Mouse (Mus musculus): ENCODE data around the gene Abca4.

Abca4 gene

DNA sequence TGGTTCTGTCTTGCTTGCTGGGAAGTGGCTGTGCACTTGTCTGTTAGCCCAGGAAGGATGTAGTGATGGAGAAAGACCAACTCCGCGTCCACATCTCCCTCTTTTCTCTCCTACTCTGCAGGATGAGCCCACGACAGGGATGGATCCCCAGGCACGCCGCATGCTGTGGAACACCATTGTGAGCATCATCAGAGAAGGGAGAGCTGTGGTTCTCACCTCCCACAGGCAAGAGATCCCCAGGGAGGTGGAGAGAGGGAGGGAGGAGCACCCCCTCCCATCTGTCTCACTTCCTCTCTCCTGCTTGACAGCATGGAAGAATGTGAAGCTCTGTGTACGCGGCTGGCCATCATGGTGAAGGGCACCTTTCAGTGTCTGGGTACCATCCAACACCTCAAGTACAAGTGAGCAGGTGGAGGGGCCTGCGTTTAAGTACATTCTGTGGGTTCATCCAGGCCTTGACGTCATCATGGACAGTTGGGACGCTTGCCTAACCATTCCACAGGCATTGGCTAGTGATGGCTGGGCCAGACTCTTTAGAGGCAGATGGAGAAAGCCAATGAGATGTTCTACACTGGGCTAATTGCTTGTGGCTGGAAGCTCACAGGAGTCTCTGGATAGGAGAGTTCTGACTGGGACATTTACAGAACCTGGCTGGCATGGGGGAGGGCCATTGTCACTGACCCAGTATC lies 126.5 kb downstream of the Abca4 start:
- DNase-seq (ENCODE audit: low spot score): no peak

DNA sequence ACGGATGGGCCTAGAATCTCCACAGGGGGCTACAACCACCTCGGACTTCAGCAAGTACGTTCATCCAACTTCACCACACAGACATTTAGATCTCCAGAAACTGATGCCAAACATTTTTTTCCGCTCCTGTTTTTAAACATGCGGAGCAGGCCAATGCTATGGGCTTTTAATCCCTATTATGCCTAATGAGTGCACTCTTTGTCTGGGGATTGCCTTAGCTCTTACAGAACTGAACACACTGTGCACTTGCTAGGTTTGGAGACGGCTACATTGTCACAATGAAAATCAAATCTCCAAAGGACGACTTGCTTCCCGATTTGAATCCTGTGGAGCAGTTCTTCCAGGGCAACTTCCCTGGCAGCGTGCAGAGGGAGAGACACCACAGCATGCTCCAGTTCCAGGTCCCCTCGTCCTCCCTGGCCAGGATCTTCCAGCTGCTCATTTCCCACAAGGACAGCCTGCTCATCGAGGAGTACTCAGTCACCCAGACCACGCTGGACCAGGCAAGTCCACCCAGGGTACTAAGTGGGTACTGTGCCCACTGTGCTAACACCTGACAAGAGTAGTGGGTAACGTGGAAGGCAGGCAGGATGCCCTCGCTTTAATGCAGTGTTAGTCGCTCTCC lies 129.4 kb downstream of the Abca4 start:
- DNase-seq (ENCODE audit: low spot score): no peak

DNA sequence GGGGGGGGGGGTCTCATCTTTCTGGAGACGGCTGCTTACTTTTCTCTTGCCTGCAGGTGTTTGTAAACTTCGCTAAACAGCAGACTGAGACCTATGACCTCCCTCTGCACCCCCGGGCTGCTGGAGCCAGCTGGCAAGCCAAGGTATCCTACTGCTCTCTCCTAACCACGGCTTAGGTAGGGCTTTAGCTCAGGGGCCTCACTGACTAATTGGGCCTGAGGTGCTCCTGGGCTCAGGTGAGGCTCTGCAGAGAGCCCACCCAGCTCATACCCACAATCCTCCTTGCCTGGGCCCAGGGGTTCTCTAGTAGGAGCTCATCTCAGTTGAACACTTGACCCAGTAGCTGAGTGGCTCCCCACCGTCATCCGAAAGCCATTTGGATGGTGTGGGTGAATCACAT lies 131.8 kb downstream of the Abca4 start:
- no peak for DNase-seq (ENCODE audit: low spot score)

DNA sequence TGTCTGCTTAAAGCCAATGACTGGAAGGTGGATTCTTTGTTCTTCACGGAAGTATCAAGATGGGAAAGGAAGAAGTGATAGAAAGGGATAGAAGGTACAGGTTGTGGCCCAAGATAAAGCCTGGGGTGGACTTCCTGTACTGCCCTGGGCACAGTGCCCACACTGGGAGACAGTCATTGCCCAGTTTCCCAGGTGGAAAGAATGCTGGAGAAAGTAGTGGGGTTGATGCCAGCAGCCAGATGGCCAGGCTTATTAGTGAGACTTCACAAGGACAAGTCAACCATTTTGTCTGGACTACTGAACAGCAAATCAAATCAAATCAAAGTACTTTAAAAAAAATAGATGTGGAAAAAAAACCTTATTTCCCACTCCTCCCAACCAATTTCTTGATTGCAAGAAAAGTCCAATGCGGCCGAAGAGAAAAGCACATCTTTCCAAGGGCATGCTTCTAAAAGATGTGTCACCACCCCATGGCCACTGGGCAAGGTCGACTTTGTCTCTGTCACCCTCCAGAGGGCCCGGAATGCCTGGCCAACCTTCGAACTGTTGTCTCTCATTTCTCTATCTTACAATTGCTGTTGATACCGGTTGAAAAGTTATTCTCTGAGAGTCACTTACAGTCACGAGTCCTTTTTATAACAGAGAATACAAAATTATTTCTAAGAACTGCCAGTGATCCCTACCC lies 132.6 kb downstream of the Abca4 start:
- DNase-seq (ENCODE audit: low spot score): no peak

DNA sequence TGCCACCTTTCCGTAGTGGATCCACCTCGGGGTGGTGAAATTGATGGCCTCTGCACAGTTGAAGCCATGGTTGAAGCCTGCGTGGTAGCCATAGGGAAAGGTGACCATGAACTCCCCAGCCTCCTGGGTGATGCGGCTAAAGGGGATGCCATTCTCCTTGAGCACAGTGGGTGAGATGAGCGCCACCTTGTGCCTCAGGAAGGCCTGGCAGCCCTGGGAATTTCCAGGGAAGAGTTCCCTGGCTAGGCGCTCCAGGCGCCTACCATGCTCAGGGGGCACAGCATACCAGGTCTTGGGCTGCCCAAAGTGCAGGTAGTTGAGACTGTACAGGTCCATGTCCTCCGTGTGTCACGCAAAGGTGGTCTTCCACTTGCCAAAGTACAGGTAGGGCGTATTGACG lies 139.9 kb downstream of the Abca4 start:
- no peak for DNase-seq (ENCODE audit: low spot score)

DNA sequence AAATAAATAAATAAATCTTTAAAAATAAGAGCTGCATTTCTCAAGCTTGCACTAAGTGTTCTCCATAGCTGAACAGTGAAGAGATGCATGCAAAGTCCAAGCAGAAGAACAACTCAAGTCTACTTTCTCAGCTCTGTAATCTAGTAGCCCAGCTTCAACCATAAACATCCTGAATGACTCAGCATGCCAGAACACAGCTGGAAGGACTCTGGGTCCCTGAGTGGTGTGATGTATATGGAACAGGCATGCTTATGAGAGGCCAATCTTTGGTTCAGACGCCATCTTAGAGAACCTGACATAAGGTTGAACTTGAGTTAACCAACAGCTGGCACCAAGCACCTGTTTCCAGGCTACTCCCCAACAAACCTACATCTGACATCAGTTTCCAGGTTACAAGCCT lies 142.7 kb downstream of the Abca4 start:
- DNase-seq (ENCODE audit: low spot score): no peak

DNA sequence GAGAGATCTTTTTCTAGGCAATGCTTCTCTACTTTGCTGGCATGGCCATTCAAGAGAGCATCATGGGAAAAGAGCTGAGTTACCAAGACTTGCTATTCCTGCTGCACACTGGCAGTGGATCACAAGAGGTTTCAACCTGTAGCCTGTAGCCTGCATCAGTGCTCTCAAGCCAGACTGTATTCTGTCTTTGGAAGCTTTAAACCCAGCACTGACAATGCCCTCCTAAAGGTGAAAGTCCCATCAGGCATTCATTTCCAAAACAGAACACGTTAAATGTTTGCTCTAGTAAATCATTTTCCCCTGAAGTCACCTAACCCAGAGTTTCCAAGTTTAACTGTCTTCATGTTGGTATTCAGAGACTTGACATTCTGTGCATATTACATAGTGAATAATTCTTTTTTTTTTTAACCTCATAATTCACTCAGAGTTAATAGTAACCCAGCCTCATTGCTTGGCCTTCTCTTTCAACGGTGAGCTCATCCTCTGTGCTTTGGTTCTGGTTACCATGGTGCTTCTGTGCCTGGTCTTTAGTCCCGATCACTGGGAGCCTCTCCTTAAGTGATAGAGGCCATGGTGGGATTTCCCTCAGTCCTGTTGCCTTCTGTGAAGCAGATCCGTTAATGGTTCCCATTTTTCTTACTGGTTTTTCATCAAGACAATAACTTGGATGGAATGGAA lies 152.5 kb downstream of the Abca4 start:
- no peak for DNase-seq (ENCODE audit: low spot score)

DNA sequence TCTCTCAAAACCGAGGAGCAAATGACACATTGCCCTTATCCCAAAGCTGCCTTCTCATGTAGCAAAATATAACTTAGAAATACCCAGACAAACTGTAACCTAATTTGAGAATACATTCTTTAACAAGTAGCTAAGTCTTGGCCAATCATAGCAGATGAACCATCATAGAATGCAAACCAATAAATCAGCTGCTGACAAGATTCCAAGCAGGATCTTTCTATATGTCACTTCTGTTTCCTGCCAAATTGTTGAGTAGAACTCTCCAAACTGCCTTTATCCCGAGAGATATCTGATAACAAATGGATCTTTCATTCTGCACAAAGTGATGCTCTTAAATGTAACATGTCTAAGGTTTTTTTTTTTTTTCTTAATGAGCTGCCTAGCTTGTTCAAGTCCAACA lies 154.3 kb downstream of the Abca4 start:
- no peak for DNase-seq (ENCODE audit: low spot score)

DNA sequence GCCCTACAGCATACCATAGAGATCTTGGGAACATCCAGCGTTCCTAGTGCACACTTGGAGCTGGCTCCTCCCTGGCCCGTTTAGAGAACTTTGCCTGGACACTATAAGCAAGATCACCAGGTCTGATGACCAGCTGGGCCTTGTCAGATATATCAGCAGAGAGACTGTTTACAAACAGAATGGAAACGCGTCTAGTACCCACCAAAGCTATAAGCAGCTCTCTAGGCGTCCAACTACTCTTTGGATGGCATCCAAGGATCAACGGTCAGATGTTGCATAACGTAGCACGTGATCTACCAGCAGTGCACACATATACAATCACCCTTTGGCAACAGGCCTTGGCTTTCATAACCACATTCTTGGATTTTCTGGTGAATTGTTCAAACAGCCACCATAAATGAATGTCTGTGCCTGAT lies 154.7 kb downstream of the Abca4 start:
- no peak for DNase-seq (ENCODE audit: low spot score)

DNA sequence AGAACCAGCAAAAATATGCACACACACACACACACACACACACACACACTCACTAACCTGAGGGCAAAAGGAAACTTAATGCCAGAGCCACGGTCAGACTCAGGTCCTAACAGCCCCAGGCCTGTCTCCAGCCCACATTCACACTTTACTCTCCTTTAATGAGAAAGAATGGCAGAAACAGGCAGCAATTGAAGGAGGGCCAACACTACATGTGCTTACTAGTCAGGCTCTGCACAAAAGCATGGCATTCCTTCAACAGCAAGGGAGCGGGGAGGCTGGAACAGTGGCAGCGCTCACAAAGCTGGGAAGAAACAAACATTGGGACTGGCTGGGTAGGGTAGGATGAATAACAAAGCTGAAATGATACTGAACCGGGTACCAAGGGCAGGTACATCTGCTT lies 155.4 kb downstream of the Abca4 start:
- no peak for DNase-seq (ENCODE audit: low spot score)

DNA sequence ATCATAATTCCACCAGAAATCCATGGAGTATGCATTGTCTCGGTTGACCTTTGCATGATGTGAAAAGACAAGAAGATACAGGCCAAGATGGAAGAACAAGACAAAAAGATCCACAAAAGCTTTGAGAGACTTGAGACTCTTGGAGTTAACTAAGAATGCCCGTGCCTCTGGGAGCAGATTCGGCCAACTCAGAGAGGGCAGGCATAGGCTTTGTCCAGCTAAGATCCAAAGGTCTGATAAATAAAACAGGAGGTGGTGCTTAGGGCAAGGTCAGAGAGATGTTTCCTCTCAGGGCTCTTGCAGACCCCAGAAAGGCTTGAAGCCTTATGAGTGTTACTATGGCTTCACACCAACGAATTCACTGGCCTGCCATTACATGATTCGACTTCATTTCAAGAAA lies 155.8 kb downstream of the Abca4 start:
- DNase-seq (ENCODE audit: low spot score): no peak

DNA sequence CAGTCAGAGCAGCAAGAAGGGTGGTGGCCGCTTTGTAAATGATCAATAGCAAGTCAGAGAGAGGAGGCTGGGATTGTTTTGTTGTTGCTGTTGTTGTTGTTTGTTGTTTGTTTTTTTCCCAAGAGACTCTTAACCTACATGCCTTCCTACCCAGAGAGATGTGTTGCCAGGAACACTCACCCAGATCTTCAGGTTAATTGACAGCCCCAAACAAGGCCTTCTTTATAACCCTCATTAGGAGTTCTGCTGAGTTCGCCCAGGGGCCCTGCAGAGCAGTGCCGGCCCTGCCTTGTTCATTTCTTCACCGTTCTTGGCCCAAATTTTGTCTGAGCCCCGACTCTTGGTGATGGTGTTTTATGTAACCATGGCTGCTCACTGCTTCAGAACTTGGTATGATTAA lies 156.2 kb downstream of the Abca4 start:
- DNase-seq (ENCODE audit: low spot score): no peak

DNA sequence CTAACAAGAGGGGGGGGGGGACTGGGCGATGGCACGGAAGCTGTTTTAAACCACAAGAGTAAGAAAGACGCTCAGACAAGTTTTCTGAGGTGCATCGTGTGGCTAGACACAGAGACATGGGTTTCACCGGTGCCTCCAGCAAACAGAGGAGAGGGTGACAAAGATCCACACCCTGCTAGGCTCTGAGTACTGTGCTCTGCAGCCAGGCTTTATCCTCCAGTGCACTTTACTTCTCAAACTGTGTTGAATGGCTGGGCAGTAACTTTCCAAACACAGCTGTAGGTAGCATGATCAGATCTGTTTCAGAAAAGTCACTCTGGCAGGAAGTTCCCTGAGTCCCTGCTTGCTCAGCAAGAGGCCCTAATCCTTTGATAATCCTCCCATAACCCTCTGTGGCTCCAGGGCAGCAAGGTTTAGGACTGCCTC lies 158.1 kb downstream of the Abca4 start:
- no peak for DNase-seq (ENCODE audit: low spot score)

DNA sequence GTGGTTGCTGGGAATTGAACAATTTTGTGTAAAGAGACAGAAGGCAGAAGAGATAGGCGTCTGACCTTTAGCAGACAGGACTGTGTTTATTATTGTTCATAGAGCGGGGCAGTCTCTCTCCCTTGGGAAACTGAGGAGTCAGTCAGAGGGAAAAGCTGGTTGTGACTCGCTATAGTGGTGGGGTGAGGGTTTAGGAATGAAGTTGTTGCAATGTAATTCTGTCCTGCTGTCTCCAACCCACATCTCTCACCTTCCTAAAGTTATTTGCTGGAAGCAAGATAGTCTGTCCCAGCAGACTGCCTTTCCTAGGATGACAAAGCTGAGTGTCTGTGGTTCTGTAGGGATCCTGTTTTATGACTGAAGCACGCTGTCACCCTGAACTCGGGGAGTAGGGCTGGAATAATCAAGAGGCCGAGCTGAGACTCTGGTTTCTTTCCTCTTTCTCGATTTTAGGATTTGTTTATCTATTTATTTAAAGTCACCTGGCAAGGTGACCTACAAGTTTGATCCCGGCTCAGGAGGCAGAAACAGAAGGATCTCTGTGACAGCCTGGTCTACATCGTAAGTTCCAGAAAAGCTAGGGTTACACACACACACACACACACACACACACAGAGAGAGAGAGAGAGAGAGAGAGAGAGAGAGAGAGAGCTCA lies 159.6 kb downstream of the Abca4 start:
- DNase-seq (ENCODE audit: low spot score): no peak

DNA sequence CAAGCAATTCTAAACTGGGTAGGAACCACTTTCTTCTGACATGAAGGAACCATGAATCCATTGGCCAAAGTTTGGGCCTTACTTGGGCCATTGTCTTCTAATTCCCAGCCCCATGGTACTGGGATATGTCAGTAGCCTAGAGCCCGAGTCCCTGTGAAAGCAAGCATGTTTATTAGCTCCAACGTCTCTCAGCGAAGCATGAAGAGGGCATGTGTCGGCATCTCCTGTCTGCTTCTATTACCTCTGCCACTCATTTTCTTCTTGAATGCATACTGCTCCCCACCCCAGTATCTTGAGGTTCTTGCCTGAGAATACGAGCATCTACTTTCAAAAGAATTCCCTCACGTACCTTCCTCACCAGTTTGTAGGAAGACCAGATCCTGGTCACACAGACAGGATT lies 161.5 kb downstream of the Abca4 start:
- no peak for DNase-seq (ENCODE audit: low spot score)

DNA sequence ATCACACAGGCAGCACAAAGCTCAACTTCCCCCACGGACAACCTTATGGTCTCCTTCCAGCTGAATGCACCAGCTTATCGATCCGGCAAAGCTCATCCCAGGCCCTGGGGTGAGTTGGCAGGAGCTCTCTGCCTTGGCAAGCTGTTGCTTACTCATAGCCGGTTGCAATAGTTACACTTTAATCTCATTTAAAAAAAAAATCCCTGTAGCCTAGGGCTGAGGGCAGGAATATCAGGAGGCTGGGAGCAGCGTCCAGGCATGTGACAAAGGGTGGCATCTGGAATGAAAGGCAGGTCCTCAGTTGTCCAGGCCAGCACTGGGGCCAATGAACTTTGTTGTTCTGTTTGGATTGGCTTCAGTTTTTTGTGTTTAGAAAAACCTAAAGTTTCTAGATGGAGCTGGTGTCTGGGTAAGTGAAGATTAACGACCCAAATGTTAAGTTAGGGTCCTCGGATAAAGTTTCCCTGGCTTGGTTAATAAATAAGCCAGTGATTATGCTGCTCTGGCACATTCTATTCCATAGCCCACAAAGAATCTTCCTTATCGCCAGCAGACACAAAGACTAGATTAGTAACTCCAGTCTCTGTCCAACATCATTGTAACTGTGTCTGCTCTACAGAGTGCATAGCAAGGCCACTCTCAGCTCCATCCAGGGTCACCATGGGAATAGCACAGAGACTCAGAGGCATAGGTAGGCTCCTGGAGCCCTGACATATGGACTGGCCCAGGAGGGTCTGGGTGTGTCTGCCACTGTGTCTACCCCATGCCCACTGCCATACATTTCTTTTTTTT lies 162.2 kb downstream of the Abca4 start:
- DNase-seq (ENCODE audit: low spot score): no peak

DNA sequence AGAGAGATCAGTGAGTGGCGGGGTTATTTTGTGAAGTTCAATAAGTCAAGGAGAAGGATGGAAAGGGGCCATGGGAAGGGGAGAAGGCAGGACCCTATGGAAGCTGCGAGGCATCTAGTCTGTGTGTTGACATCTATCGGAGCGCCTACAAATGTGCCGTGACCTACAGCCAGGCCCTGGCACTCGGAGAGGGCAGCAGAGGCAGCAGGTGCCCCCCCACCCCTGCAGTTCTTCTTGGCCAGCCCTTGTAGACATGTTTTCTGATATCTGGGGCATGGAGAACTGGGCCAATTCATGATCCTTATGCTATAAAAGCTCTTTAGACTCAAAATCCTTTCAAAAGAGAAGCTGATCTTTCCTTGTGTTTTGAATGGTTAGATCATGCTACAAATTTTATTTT lies 163.5 kb downstream of the Abca4 start:
- no peak for DNase-seq (ENCODE audit: low spot score)

DNA sequence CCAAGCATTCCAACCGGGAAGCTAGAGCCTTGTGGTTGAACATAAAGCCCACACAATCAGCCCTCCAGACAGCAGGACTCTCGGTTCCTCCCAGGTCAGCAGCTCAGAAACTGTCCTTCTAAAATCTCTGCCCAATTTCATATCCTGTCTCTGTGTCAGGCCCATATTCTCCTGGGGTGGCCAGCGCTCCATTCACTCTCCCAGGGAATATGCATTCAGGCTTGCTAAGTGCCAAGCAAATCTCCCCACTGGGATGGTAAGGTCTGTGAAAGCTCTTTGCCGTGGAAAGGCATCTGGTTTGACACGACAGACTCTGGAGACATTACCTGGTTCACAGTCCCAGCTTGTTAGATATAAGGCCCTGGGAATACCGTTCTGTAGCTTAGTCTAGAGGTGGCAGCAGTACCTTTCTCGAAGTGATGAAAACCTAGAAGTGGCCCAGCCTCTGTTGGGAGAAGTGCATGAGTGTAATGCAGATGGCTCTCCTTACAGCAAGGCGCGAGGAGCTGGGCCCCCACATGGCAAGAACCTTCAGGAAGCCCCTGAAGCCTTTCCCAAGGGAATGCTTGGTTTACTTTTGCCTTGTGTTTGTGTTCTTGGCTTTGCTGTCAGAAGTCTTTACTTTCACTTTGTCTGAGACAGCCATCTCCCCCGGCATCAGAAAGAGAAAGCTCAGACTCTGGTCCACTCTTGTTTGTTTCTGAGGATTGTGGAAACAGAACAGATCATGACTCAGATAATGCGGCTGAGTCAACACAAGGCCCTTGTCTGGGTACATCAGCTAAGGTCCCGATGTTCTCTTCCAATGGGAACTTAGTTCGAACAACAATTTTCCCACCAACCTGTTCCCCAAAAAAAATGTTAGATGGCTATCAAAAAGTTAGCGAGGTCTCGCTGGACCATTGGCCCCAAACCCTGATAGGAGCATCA lies 164.3 kb downstream of the Abca4 start:
- DNase-seq (ENCODE audit: low spot score): no peak

DNA sequence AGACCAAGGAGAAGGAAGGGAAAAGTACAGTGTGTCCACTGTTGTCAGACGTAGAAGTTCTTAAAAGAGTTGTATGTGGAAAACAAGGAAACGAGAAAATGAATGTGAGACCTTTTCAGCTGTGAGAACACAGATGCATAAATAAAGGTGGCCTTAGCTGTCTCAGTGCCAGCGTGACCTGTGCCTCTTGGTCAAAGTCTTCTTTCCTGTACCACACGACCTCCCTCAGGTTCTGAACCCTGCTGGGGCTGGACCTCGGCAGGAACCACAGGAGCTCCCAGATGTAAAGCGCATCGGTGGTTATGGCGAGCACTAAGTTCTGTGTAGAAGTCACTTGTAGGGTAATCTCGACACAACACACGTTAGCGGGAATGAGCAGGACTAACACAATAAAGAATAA lies 165.3 kb downstream of the Abca4 start:
- DNase-seq (ENCODE audit: low spot score): no peak

DNA sequence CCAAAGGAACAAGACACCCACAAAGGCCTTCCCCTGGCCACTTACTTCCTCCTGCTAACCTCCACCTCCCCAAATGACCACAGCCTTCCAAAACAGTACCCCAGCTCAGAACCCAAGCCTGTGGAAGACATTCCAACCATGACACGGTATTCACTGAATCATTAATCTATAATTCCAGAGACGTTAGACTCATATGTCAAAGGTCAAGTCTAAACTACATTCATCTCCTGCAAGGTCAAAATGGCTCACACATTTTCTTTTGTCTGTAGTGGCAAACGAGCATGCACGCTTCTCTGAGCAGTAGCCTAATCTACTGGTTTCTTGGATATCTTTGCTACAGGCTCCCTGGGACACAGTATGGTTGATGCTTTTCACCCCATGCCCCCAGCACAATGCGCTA lies 166.2 kb downstream of the Abca4 start:
- no peak for DNase-seq (ENCODE audit: low spot score)

DNA sequence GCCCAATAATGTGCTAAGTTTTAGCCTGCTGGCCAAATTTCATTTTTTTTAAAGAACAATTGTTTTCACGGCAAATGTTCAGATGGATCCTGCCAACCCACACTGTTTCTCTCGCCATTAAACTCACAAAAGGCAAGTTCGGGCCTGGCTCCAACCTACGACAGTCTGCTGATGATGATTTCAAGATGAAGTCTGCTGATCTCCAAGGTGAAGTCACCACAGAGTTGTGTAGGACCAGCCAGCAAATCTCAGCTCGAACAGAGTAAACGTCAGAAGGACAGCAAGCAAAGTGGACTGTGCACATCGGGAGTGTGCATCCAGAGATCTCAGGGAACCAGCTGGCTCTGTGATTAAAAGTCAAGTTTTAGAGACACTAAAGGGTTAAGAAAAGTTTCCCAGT lies 166.6 kb downstream of the Abca4 start:
- DNase-seq (ENCODE audit: low spot score): no peak
